Mouse (Mus musculus) urinary bladder, adult 2 months (tissue): Measurements from ENCODE around the gene Cped1. TPM values are rescaled to one million over a fixed set of nuclear protein-coding genes. Genes with fewer than 3 reads are reported as not detected.

Experiments
- DNase-seq: peaks from one replicate; pipeline ENCODE4 v3.0.0; 2022; ENCODE audit warnings: low spot score
- polyA plus RNA-seq: library from polyadenylated mRNA; depleted of rRNA; stranded (reverse); fragments of >200 nt; gene quantifications from 2 replicates; pipeline ENCODE4 v1.2.3, GENCODE M21; 2012; rRNA removed

Cped1 gene
- polyA plus RNA-seq, 1 experiment, result 28.5 TPM

GRCm38 (mm10) chr6:22290790-22291189 is 305.1 kb downstream of the Cped1 start:
- no peak for DNase-seq

DNA sequence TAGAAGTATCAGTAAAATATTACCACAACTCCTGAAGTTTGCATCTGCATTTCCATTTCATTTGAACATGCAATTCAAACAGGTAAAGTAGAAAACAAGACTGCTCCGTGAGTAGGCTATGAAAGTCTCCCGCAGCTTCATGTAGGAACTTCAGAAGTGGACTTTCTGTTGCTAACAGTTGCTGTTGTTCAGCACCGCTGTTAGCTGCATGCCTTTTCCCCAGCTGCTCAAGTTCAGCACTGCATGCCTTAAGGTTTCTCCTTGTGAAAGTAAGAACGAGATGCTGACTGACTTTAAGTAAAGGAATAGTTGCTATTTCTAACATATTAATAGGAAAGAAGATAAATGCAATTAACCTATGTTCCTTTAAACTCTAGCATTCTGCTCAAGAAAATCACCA is 306.3 kb downstream of the Cped1 start:
- DNase-seq, result no peak

- no peak for DNase-seq
These were observed 308.2 kb downstream of the Cped1 start for GRCm38 (mm10) chr6:22293922-22294321.

DNA sequence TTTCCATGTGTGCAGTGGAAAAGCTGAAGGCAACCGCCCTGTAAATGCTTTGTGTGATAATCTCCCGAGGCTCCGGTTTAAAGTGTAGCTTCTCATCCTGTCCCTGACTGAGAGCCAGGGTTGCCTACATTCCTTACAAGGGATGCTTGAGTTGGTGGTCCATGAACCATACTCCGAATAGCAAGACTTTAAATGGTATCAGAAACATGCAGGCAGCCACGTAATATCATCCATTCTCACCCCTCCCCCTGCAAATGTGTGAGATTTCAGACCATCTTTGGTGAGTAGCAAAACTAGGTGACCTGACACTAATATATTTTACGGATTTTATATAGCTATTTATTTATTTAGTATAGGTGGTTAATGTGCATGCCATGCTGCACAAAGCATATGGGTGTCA is 311.3 kb downstream of the Cped1 start:
- DNase-seq, result no peak

- DNase-seq, result no peak
These were observed 312.3 kb downstream of the Cped1 start for GRCm38 (mm10) chr6:22298059-22298458.

Other genes starting within 250 kb of the Cped1 start
- gene Tspan12, start 133.4 kb upstream of the Cped1 start, polyA plus RNA-seq, result 24.7 and 27.9 TPM in 2 replicates
- 15.5 and 16.1 TPM in 2 replicates for gene Ing3, start 36.3 kb upstream of the Cped1 start, polyA plus RNA-seq